Mouse (Mus musculus) hindbrain, embryonic 15.5 days (tissue): ENCODE measurements around the gene Mphosph10. TPM values are rescaled to one million over a fixed set of nuclear protein-coding genes. Genes with fewer than 3 reads are reported as not detected.

Source experiments
- ATAC-seq: fragments of 200-750 bp; cut with Nextera tagmentation; 2 replicates; pipeline ENCODE4 v1.8.0; 2017; ENCODE audit warnings: low read depth, moderate number of reproducible peaks, moderate TSS enrichment; ENCODE audit not compliant: low FRiP score
- H3K27ac ChIP-seq: fragments of 300-500 bp; sonication (generic); replicated peaks from 2 replicates; pipeline ENCODE4 v1.5.1; 2015; ENCODE audit warnings: mild to moderate bottlenecking, inconsistent platforms
- H3K27me3 ChIP-seq: fragments of 300-500 bp; sonication (generic); 2 replicates; pipeline ENCODE4 v1.6.1; 2015; ENCODE audit warnings: control low read depth, inconsistent platforms
- H3K36me3 ChIP-seq: fragments of 300-500 bp; sonication (generic); 2 replicates; pipeline ENCODE4 v1.6.1; 2015; ENCODE audit warnings: control low read depth, inconsistent platforms
- H3K4me1 ChIP-seq: fragments of 300-500 bp; sonication (generic); replicated peaks from 2 replicates; pipeline ENCODE4 v1.6.1; 2015; ENCODE audit warnings: control low read depth, inconsistent platforms
- H3K4me2 ChIP-seq: fragments of 300-500 bp; sonication (generic); 2 replicates; pipeline ENCODE4 v1.6.1; 2015; ENCODE audit warnings: moderate library complexity, mild to moderate bottlenecking, inconsistent platforms
- H3K4me3 ChIP-seq: fragments of 300-500 bp; sonication (generic); 2 replicates; pipeline ENCODE4 v1.5.1; 2015; ENCODE audit warnings: mild to moderate bottlenecking, inconsistent platforms
- H3K9ac ChIP-seq: fragments of 300-500 bp; sonication (generic); 2 replicates; pipeline ENCODE4 v1.6.1; 2015; ENCODE audit warnings: inconsistent platforms
- H3K9me3 ChIP-seq: fragments of 300-500 bp; sonication (generic); 2 replicates; pipeline ENCODE4 v1.6.1; 2016; ENCODE audit warnings: control low read depth, inconsistent platforms
- WGBS: fragments of 180-500 bp; shearing (Covaris S2); methylation state at CpG from one replicate; pipeline ENCODE4 v1.1.7; 2015; 5-methylcytosine and 5-hydroxymethylcytosine counted together
- polyA plus RNA-seq: library from polyadenylated mRNA; unstranded; fragments of >200 nt; fragmentation: Nextera tagmentation; extraction: Ambion mirVana; gene quantifications from 2 replicates; pipeline ENCODE4 v1.2.1, GENCODE M21; 2015

Gene Mphosph10
- 22.7 and 25.0 TPM in 2 replicates for polyA plus RNA-seq

DNA sequence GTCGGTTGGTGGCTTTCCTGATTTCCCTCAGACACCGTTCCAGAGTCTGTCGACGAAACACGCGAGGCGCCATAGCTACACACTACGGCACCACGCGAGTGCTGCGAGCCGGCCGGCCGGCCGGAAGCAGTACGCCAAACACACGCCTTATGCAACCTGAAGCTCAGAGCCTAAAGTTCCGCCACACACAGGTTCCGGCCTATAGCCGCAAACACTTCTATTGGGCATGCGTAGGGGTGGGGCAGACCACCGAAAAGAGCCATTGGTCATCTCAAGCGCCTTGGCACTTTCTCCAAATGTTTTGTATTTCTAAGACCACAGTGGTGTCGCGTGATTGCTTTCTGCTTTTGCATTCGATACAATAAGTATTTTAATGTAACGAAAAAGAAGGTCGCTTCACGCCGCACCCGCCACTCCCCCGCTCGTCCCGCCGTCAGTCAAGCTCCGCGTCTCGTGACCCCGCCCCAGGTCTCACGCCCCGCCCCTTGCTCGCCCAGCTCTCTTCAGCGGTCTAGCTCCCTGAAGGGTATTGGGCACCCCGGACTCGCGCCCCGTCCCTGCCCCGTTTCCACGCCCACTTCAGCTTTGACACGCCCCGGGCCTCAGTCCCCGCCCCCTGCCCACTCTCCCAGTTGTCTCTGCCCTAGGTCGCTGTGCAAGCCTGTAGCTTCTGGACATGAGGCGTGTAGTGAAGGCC is at the start of gene Mphosph10, which contains the start of gene Mcee:
Gene Mphosph10 (minus strand): TSS at position 147 of the 697 bp plus-strand sequence.
Gene Mcee (plus strand): TSS at position 486 of the 697 bp plus-strand sequence.
- peaks cover 19% of the 10 kb centered on the region for H3K4me1 ChIP-seq
- WGBS: under 1% methylated on average over 53 of the region's 54 CpGs
- peak within 1 kb of the TSS; percentile 67 for H3K4me3 ChIP-seq
- H3K36me3 ChIP-seq: peaks cover 11% of the 10 kb centered on the region
- peak within 1 kb of the TSS; percentile 68 for H3K9ac ChIP-seq
- H3K27ac ChIP-seq: peak within 1 kb of the TSS; percentile 74
- H3K27me3 ChIP-seq: no peaks in the 10 kb centered on the region
- H3K4me2 ChIP-seq: peak within 1 kb of the TSS; percentile 99
- no peaks in the 10 kb centered on the region for H3K9me3 ChIP-seq
- peak; percentile 98 for ATAC-seq

DNA sequence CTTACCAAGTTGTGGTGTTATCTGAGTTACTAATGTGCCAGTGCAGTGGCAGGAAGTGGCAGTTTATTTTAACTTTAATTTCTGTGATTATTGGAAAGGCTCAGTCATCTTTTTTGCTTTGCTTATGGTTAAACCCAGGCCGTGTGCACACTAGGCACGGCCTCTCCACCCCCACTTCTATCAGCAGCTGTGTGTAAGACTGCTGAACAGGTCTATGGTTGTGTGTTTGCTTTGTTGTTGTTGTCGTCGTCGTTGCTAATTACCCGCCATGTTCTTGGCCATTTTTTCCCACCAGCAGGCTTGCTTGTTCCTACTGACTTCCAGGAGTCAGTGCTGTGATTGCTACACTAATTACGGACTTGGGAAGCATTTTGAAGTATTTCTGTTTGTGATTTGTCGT is 48.5 kb upstream of the Mphosph10 start:
- H3K9ac ChIP-seq: no peak overlapping the region
- 0 out of 2 replicates have a peak overlapping the region, but pooled peaks have one; percentile 8 for H3K27ac ChIP-seq
- 67% methylated on average over 8 of the region's 8 CpGs for WGBS
- no peaks in the 10 kb centered on the region for H3K4me1 ChIP-seq
- no peak for ATAC-seq
- H3K4me2 ChIP-seq: no peak overlapping the region
- H3K4me3 ChIP-seq: no peak overlapping the region
- no peaks in the 10 kb centered on the region for H3K27me3 ChIP-seq
- no peaks in the 10 kb centered on the region for H3K36me3 ChIP-seq
- no peaks in the 10 kb centered on the region for H3K9me3 ChIP-seq

DNA sequence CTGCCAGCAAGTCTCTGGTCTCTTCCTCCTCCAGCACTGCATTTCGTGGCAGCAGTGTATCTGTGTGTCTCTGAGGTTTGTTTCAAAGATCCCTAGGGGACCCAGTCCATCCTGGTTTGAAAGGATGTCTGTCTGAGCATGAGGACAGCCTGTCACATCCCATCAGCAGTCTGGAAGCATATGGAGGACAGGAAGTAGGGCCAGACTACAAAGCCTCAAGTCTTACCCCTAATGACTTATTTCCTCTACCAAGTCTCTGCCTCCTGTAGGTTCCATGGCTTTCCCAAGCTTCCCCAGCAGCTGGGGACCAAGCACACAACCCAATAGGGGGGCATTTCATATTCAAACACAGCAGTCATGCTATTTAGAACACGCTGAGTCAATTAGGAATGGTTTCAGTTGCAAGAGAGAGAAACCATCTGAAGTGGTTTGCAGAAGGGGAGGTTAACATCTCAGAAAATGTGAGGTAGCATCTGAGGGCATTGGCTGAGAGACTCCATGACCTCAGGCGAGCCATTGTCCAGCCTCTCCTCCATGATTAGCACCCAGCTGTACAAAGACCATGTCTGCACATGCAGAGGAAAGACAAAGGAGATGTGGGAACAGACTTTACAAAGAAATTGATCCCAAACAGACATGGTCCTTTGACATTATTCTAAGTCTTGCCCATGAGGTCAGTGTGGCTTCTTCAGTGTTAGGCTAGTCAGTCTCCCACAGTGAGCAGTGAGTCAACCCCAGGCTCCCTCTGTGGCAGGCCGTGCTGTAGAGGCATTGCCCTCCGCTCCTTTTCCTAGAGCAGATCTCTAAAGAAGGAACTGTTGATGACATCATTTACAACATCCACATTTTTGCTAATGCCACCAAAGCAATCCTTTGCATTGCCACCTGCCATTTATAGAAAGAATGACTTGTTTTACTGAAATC is 47.8 kb upstream of the Mphosph10 start:
- Histone ChIP-seq H3K4me2 (no peak overlapping the region), H3K4me3 (no peak overlapping the region), H3K9ac (no peak overlapping the region), H3K36me3 (no peaks in the 10 kb centered on the region), H3K27me3 (no peaks in the 10 kb centered on the region), H3K9me3 (no peaks in the 10 kb centered on the region), H3K4me1 (no peaks in the 10 kb centered on the region), H3K27ac (0 out of 2 replicates have a peak overlapping the region, but pooled peaks have one; percentile 8)
- 37% methylated on average over 5 of the region's 5 CpGs for WGBS
- peak; percentile 51 for ATAC-seq

DNA sequence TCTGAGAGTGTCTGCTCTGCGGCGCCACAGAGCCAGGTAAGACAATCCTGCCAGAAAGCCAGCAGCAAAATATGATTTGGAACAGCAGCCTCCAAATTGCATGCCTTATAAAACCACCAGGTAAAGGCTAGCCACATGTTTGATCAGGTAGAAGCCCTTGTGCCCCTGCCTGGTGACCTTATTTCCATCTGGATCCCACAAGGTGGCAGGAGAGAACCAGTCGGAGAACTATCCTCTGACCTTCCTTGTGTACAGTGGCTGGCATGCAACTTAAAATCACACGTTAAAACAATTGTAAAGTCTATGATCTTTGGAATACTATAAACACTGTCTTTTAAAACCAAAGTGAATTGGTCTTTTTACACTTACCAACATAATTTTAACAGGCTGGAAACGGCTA is 32.8 kb upstream of the Mphosph10 start:
- no peak overlapping the region for H3K4me3 ChIP-seq
- no peak overlapping the region for H3K4me2 ChIP-seq
- H3K4me1 ChIP-seq: no peaks in the 10 kb centered on the region
- no peaks in the 10 kb centered on the region for H3K9me3 ChIP-seq
- no peaks in the 10 kb centered on the region for H3K27me3 ChIP-seq
- WGBS: 55% methylated on average over 5 of the region's 5 CpGs
- no peak overlapping the region for H3K27ac ChIP-seq
- no peaks in the 10 kb centered on the region for H3K36me3 ChIP-seq
- peak; percentile 42; the same call in 1 of the 2 replicates for ATAC-seq
- H3K9ac ChIP-seq: no peak overlapping the region

DNA sequence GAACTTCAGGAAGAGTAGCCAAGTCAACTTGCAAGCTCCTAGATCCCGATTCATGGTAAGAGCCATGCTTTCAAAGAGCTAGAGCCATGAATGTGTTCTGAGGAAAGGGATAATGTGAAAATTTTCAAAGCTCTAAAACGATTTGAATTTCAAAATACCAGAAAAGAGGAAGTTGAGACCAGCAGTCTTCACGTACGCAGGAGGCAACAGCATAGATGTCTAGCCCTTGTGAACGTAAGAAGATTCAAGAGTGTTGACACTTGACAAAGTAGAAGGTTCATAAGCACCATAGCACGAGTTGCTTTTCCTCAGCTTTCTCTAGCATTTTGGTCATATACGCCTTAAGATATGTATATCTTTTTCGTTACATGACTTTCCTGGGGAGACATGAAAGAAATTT is 11.9 kb upstream of the Mphosph10 start:
- Histone ChIP-seq H3K9me3 (no peaks in the 10 kb centered on the region), H3K4me1 (no peaks in the 10 kb centered on the region), H3K27me3 (no peaks in the 10 kb centered on the region), H3K36me3 (no peaks in the 10 kb centered on the region), H3K4me2 (no peak overlapping the region), H3K27ac (no peak overlapping the region), H3K4me3 (no peak overlapping the region), H3K9ac (no peak overlapping the region)
- 95% methylated on average over 8 of the region's 8 CpGs for WGBS
- no peak for ATAC-seq

DNA sequence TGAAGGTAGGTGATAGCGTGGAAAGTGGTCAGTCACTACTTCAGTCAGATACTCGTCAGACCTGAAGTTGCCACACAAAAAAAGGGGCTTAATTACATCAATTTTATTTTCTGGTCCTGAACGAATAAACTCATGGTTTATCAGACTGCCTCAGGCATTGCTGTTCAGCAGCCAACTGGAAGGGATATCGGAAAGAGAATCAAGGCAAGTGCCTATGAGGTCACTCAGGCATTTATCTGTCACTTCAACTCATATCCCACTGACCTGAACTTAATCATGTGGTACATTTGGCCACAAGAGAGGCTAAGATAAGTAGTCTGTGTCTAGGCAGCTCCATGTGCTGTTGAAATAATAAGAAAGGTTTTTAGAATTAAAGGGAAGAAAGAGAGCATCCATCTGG is 10.4 kb upstream of the Mphosph10 start:
- ATAC-seq: no peak
- 92% methylated on average over 4 of the region's 4 CpGs for whole genome bisulfite sequencing
- H3K27me3 ChIP-seq: no peaks in the 10 kb centered on the region

DNA sequence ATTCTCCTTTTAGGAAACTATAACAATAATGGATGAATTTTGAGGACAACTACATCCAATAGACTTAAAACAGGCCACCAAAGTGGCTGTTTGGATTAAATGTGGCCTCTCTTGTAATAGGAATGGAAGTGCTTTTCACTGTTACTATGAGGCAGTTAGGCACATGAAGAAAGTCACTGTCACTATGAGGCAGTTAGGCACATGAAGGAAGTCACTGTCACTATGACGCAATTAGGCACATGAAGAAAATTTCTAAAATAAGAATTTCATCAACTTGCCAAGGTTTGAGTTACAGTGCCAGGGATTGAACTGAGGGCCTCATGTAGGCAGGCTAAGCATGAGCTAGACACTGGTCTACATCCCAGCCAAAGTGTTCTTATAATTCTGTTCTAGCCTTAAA is 8.7 kb upstream of the Mphosph10 start:
- H3K27ac ChIP-seq: no peak overlapping the region
- ATAC-seq: no peak

More for the DNA sequence above, 10.4 kb upstream of the Mphosph10 start:
- H3K9me3 ChIP-seq: no peaks in the 10 kb centered on the region
- no peaks in the 10 kb centered on the region for H3K4me1 ChIP-seq
- H3K9ac ChIP-seq: no peak overlapping the region
- H3K4me2 ChIP-seq: no peak overlapping the region
- no peak overlapping the region for H3K27ac ChIP-seq
- H3K4me3 ChIP-seq: no peak overlapping the region
- H3K36me3 ChIP-seq: no peaks in the 10 kb centered on the region

DNA sequence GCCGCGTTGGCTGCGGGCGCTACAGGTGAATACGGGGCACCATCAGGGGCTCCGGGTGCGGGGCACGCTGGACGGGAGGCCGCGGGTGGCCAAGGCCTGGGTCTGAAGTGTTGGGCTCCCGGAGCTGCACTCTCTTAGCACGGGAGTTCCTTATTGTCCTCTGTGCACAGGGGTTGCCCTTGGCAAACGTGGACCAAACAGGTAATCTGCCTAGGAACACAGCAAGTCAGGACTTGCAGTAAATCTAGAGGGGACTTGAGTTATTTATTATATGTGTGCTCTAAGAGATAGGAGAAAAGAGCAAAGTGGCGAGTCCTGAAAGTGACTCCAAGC is 717 bp upstream of the Mphosph10 start:
- Histone ChIP-seq H3K9me3 (no peaks in the 10 kb centered on the region), H3K36me3 (peaks cover 9% of the 10 kb centered on the region), H3K4me1 (peaks cover 19% of the 10 kb centered on the region), H3K9ac (peak overlapping the region; percentile 68), H3K27me3 (no peaks in the 10 kb centered on the region), H3K4me3 (peak overlapping the region; percentile 67), H3K4me2 (peak overlapping the region; percentile 99), H3K27ac (peak overlapping the region; percentile 74)
- ATAC-seq: no peak
- 4% methylated on average over 15 of the region's 15 CpGs for WGBS

More for the DNA sequence above, 8.7 kb upstream of the Mphosph10 start:
- H3K27me3 ChIP-seq: no peaks in the 10 kb centered on the region
- WGBS: 98% methylated on average over 1 of the region's 1 CpGs
- H3K4me1 ChIP-seq: no peaks in the 10 kb centered on the region
- H3K36me3 ChIP-seq: no peaks in the 10 kb centered on the region
- H3K9me3 ChIP-seq: no peaks in the 10 kb centered on the region
- H3K9ac ChIP-seq: no peak overlapping the region
- H3K4me2 ChIP-seq: no peak overlapping the region
- H3K4me3 ChIP-seq: no peak overlapping the region

DNA sequence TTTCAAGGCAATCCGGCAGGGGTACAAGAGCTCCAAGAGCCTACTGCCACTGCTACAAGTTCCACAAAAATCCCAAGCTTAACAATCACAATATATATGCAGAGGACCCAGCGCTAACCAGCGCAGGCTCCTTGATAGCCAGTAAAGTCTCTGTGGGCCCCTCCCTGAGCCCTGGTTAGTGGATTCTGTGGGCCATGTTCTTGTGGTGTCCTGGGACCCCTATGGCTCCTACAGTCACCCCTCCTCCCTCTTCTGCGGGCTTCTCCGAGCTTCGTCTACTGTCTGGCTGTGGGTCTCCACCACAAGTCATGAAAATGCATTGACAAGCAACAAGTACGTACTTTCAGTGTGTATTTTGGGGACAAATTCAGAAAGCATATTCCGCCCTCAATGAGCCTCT is 589 bp downstream of the Mphosph10 start:
- H3K27ac ChIP-seq: peak overlapping the region; percentile 74
- peak overlapping the region; percentile 99 for H3K4me2 ChIP-seq
- peak overlapping the region; percentile 68 for H3K9ac ChIP-seq
- H3K36me3 ChIP-seq: peaks cover 18% of the 10 kb centered on the region
- no peaks in the 10 kb centered on the region for H3K27me3 ChIP-seq
- no peaks in the 10 kb centered on the region for H3K9me3 ChIP-seq
- H3K4me1 ChIP-seq: peaks cover 19% of the 10 kb centered on the region
- 4% methylated on average over 8 of the region's 8 CpGs for WGBS
- H3K4me3 ChIP-seq: peak overlapping the region; percentile 67
- ATAC-seq: no peak

DNA sequence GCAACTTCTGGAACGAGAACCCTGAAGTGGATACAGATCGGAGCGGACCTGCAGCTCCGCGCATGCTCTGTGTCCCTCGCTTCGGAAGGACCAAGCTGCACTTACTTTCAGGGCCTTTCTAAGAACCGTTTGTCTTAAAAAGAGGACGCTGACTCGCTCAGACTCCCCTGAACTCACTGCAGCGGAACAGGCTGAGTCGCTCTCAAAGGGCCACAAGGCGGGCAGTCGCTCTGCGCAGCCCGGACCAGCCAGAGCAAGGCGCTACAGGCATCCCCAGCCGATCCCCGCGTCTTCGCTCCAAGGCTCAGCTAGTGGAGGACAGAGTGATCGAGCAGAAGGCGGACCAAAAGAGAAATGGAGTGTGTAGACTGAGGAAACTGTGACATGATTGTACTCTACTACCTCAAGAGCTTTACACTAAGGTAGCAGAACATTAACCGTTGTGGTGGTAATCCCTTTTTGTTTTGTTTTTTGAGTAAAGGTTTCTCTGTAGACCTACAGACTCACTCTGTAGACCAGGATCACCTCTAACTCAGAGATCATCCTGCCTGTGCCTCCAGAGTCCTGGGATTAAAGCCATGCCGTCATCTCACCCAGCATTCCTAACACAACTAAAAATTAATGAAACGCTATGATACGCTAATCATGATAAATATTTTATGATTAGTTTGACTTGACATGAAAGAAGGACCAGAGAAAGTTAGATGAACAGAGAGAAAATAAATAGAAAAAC is 18.1 kb downstream of the Mphosph10 start, which contains the start of gene Fan1:
Gene Fan1 (minus strand): TSS at position 266 of the 733 bp plus-strand sequence.
- H3K4me1 ChIP-seq: peaks cover 9% of the 10 kb centered on the region
- 3% methylated on average over 27 of the region's 27 CpGs for WGBS
- H3K9me3 ChIP-seq: no peaks in the 10 kb centered on the region
- peak within 1 kb of the TSS; percentile 89 for H3K27ac ChIP-seq
- ATAC-seq: peak; percentile 97
- no peaks in the 10 kb centered on the region for H3K27me3 ChIP-seq
- peak within 1 kb of the TSS; percentile 52 for H3K9ac ChIP-seq
- H3K36me3 ChIP-seq: peaks cover 30% of the 10 kb centered on the region
- H3K4me2 ChIP-seq: peak within 1 kb of the TSS; percentile 58
- peak within 1 kb of the TSS; percentile 61 for H3K4me3 ChIP-seq

DNA sequence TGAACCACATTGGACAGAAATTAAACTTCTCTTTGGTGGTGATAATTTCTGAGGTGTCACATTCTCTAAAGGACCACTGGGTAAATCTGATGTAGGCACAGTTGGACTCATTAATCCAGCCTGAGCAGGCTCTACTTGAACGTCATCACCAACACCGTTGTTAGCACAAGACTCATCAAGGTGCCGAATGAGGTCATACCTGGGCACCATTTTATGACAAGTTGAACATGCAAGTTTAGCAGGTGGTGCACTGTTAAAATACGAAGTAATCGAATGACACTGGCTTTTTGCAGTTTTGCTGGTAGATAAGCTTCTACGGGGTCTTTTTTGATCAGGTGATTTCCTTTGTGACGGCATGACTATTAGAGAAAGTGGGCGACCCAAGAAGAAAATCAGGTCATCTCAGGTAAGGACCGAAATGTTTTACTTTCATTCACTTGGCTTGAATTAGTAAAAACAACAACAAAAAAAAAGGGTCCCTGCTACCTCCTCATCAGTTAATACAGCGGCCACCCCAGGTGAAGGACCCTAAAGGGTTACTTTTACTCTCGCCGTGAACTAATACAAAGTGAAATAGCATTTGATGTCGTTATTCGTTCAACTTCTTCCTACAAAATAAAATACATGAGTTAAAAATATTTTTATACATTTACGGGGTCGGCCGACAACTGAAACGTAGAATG is 18.8 kb downstream of the Mphosph10 start:
- ATAC-seq: peak; percentile 50

More for the DNA sequence above, 18.8 kb downstream of the Mphosph10 start:
- 15% methylated on average over 18 of the region's 18 CpGs for WGBS
- no peaks in the 10 kb centered on the region for H3K27me3 ChIP-seq
- H3K9me3 ChIP-seq: no peaks in the 10 kb centered on the region
- peak overlapping the region; percentile 61 for H3K4me3 ChIP-seq
- peak overlapping the region; percentile 52 for H3K9ac ChIP-seq
- peak overlapping the region; percentile 58 for H3K4me2 ChIP-seq
- peaks cover 24% of the 10 kb centered on the region for H3K36me3 ChIP-seq
- H3K4me1 ChIP-seq: peaks cover 9% of the 10 kb centered on the region
- H3K27ac ChIP-seq: peak overlapping the region; percentile 89
